Mouse (Mus musculus) heart, postnatal 10 days (tissue): Measurements from ENCODE around the gene Grb10. TPM values are rescaled to one million over a fixed set of nuclear protein-coding genes. Genes with fewer than 3 reads are reported as not detected.

Experiments used
- DNase-seq, 2 experiments: peaks; one replicate each; pipeline ENCODE4 v3.0.0; 2021
- intact Hi-C: fragments of 180-260 bp; cut with DNase I; formaldehyde crosslinking; loops from one replicate; pipeline ENCODE4 v1.15.1; 2025
- total RNA-seq, 2 experiments: library from RNA; stranded (reverse); gene quantifications; 2 replicates each; pipeline ENCODE4 v1.2.3; 2021

Grb10 gene
- total RNA-seq, 2 experiments from 2014 or later, result 233 to 235 TPM

DNA sequence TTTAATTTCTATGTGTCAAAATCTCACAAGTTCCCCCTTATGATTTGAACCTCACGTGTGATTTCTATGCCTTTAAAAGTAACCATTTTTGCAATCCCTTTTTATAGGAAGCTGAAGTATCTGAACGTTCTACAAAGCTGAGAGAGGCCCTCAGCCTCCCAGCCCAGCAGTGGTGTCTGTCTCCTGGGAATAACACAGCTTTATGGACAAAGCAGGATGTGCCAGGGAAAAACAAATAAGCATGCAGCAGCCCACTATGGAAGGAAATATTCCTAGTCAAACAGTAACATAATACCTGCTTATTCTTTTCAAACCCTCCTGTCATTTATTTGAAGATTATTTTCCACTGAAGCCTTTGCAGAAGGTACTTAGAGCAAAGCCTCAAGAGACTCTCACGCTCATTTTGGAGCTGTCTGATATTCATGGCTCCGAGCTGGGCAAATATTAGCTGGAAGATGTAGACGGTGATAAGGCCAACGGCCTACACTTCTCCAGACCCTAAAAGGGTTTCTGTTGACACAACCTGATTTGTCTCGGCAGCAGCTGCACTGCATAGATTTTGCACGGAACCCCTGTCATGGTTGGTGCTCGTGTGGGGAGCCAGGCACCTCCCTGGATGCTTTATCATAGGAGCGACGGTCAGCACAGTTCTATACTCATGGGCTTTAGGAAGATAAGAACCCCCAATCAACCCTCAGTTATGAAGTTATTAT is 153.8 kb downstream of the Grb10 start:
- DNase-seq, result no peak
- intact Hi-C loops, result no loop called here

DNA sequence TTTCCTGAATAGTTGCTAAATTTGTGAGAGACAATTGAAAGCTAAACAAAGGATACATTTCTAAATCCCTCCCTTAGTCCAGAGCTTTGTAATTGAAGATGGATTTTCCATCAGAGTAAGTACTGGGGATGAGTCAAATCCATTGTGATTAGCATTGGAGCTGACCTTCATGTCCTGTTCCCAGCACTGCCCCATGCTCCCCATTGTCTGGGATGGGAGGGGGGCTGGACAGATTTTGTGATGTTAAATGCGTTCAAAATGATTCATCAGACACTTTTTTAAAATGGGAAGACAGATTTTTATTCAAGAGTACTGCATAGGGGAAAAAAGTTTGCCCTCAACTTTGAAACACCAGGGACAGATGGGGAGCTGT is 156.7 kb downstream of the Grb10 start:
- no peak for DNase-seq
- intact Hi-C loops, result no loop called here

DNA sequence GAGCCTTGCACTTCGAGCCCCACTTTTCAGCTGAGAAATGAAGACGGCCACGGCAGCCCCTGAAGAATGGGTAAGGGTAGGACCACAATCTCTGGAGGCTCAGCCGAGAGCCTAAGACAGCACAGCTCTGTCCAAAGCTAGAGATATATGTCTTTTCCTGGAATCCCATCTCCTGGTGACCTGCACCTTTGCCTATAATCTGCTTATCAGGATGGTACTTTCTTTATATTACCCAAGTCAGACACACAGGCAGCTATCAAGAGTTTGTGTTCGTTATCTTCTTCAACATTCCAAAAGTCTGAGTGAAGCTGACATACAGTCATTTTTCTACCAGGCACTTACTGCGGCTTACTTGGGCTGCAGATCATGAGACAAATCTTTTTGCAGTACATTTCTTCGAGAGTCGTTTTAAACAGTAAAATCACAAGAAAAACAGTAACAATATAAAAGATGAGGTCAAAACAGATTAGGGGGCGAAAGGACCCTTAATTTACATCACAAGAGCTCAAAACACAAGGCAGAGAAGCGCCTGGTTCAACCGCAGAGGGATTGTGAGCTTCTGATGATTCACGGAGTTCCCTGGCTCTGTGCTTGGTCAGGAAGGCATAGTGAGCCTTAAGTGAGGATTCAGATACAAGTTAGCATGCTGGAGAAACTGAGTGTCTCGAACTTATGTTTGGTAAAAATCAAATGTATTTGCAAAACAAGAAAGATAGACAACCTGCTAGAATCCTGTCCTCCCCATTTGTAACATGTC is 157.3 kb downstream of the Grb10 start:
- intact Hi-C loops, result no loop called here

More for the DNA sequence above, 157.3 kb downstream of the Grb10 start:
- DNase-seq, result no peak

Other genes starting within 250 kb of the Grb10 start
- 1 to 10 TPM; 5.6 to 6.7 TPM for gene Fignl1, start 229.7 kb downstream of the Grb10 start, total RNA-seq
- 10 to 100 TPM; 11.0 to 11.9 TPM for gene Ddc, start 140.5 kb downstream of the Grb10 start, total RNA-seq